Mouse (Mus musculus) adrenal gland, postnatal 4 days (tissue): ENCODE data around the gene Abtb1. TPM values are rescaled to one million over a fixed set of nuclear protein-coding genes. Genes with fewer than 3 reads are reported as not detected.

ENCODE experiments used
- DNase-seq, 2 experiments: peaks; one replicate each; pipeline ENCODE4 v3.0.0; 2021 to 2022; ENCODE audit warnings: low spot score in 2 of 2, mixed read lengths in 2 of 2
- total RNA-seq, 2 experiments: library from RNA; stranded (reverse); gene quantifications; 2 replicates each; pipeline ENCODE4 v1.2.3; 2021

The Abtb1 gene
- total RNA-seq, 2 experiments from 2014 or later: 44.2 to 46.2 TPM

- DNase-seq: no peak
These were observed 15.5 kb upstream of the Abtb1 start for GRCm38 (mm10) chr6:88857249-88857648.

GRCm38 (mm10) chr6:88855636-88856035 is 13.9 kb upstream of the Abtb1 start:
- no peak for DNase-seq

DNA sequence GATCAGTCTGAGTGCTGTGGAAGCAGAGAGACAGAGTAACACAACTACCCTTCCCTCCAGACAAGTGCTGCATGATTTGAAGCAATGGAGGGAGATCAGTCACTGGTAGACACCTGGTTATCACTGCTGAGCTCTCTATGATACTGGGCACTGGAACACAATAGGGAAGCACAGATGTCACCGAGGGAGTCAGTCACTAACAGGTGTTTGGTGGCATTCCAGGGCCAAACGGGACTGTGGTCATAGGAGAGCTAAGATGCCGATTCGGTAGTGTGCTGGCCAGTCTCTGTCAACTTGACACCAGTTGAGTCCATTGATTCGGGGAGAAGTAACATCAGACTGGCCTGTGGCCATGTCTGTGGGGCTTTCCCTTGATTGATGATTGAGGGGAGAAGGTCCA is 12.7 kb upstream of the Abtb1 start:
- DNase-seq: no peak

DNA sequence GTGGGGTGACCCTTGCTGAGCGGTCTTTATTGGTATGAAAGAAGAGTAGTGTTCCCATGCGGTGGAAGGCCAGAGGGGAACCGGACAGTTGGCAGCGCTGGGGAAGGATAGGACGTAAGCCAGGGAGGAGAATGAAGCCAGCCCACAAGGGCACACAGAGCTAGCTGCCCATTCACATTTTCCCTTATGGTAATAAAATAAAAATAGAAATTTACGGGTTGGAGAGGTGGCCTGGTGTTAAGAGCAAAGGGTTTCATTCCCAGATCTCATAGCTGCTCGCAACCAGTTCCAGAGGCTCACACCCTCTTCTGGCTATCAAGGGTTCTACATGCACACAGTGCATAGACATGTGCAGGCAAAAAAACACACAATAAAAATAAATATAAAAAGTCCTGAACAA is 8.2 kb upstream of the Abtb1 start:
- no peak for DNase-seq

- no peak for DNase-seq
These were observed 7.5 kb upstream of the Abtb1 start for GRCm38 (mm10) chr6:88849270-88849669.

DNA sequence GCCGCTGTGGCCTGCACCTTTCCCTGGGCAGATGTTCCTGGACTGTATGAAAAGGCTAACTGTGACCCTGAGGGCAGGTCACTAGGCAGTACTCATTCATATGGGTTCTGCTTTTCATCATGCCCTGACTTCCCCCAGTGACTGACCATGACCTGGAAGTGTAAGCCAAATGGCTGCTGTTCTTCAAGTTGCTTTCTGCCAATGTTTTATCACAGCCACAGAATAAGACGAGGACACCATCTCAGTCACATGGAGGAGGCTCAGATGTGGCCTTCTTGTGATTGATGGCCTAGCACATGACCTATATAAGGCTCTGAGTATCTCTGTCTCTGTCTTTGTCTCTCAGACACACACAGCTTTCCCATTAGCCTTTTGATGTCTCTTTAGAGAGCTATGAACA is 5.8 kb upstream of the Abtb1 start:
- DNase-seq: no peak

GRCm38 (mm10) chr6:88844901-88845565 is 3.2 kb upstream of the Abtb1 start:
- no peak for DNase-seq

GRCm38 (mm10) chr6:88843781-88844725 is 2.3 kb upstream of the Abtb1 start:
- no peak for DNase-seq

- no peak for DNase-seq
These were observed 1.5 kb upstream of the Abtb1 start for GRCm38 (mm10) chr6:88843241-88843640.

DNA sequence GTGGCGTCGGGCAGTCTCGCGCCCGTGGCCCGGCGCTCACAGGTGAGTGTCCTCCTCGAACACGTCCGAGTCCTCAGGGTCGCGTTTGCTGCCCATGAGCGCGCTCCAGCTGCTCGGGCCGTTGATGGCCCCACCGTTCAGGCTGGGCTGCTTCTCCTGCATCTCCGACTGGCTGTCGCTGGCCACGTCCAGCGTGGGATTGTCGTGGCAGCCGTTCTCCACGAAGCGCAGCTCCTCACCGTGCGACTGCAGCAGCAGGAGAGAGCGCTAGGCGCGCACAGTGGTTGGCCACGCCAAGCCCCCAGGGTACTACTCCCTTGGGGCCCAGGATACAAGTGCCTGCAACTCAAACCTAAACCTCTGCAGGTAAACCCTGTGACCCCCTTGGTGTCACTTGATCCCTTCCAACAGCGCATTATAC is 957 bp upstream of the Abtb1 start:
- no peak for DNase-seq

GRCm38 (mm10) chr6:88841514-88841780 is 337 bp downstream of the Abtb1 start:
- no peak for DNase-seq

DNA sequence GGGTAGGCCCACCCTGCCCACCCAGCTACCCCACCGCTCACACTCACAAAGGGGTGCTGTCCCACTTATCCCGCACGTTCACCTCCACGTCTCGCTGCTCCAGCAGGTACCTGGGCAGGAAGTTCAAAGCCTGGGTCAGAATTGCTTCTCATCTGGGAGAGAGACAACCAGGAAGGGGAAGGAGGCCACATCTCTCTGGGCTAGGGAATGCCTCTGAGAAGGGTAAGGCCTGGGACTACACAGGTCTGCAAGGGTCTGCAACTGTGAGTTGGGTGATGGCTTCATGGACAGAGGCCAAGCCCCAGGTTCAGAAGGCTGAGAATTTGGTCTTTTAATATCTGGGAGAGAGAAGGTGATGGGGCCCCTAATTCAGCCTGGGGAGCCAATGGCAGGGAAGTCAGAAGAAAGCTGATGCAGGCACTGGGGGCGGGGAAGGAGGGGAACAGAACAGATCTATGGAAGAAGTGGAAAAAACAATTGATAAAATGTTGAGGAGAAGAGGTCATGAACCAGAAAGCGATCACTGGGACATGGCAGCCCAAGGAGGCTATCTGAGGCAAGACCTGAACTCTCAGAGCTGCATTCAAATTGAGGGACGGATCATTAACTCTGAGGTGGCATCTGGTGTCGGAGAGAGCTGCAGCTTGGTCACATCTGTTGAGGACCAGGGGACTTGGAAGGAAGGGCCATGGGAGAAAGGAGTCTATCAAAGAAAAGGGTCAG is 832 bp downstream of the Abtb1 start:
- no peak for DNase-seq

DNA sequence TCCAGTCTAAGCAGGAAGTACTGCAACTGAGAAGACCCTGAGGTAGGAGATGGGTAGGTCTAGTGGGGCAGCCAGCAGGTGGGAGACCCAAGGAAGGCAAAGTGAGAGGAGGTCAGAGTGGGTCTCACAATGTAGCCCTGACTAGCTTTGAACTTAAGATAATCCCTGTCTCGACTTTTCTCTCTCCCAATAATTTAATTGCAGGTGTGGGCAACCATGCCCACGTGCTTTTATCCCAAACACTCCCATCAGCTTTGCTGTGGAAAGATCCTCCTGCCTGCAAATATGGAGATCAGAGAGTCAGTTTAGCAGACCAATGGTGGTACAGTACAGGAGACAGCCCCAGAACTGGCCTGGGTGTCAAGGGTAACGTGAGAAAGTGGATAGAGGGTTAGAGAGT is 1.6 kb downstream of the Abtb1 start:
- no peak for DNase-seq

DNA sequence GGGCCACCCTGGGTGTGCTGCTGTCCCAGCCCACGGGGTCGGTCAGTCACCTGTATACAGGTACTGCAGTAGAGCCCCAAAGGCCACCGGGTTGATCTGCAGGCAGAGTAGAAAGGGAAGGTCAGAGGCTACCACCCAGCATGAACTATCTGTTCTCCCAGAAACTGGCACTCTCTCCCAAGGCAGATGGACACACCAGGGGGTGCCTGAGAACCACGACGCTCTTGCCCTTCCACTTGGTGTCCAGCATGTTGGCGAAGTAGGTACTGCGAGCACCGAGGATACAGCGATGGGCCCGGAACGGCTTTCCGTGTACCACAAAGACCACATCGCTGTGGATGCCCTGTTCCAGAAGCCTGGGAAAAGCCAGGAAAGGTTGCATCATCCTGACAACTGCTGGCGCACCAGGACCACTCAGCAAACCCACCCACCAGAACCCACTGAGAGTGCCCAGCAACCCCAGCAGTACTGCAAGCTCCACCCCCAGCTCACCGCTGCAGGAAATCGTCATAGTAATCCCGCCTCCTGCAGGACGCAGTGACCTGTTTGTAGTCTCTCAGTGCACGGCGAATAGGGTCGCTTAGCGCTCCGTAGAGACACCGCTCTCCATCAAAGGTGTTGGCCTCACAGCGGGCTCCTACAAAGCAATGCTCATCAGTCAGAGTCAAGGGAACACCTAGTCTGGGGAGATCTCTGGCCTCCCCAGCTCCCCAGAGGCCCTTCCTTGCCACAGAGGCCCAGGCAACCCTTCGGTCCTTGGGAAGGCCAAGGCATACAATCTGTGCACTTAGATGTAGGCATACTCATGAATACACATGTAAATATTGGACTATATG is 2.4 kb downstream of the Abtb1 start:
- DNase-seq: no peak

DNA sequence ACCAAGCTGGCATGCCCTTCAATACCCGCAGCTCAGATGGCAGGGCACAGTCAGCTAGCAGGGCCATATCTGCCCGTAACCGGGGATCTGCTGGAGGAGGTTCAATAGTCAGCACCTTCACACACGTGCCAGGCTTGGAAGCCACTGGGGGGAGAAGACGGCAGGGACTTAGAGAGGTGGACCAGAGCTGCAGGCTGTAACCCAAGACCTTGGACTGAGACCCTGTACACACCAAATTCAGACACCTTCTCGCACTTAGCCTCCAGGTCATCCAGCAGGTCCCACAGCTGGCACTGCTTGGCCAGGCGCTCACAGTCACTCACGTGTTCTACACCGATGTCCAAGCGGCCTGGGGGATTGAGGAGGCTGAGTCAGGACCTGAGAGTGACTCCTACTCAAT is 3.2 kb downstream of the Abtb1 start:
- no peak for DNase-seq

GRCm38 (mm10) chr6:88837999-88838398 is 3.8 kb downstream of the Abtb1 start:
- no peak for DNase-seq

GRCm38 (mm10) chr6:88836178-88836819 is 5.5 kb downstream of the Abtb1 start:
- no peak for DNase-seq

DNA sequence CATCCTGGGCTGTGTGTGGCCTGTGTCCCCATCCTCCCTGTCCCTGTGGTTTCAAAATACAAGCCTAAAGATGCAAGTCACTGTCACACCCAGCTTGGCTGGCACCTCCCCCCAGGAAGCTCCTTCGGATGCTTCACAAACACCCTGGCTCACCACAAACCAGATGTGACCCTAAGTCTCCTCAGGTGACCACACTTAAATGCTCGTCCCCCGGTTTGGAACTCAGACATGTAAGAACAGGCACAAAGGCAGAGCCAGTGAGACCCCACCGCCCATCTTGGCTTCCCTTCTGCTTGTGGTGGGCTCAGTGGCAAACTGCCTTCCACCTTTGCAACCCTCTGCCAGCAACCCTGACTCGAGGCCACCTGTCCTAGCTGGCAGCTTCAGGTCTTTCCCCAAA is 6.7 kb downstream of the Abtb1 start:
- DNase-seq: no peak

- no peak for DNase-seq
These were observed 8.2 kb downstream of the Abtb1 start for GRCm38 (mm10) chr6:88833340-88834140.

DNA sequence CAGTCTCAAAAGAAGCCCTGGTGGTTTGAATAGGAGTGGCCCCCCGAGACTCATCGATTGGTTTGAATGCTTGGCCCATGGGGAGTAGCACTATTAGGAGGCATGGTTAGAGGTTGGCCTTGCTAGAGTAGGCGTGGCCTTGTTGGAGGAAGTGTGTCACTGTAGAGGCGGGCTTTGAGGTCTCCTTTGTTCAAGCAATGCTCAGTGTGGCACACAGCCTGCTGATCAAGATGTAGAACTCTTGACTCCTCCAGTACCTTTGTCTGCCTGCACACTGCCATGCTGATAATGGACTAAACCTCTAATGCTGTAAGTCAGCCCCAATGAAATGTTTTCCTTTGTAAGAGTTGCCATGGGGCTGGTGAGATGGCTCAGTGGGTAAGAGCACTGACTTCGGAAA is 9.1 kb downstream of the Abtb1 start:
- DNase-seq: no peak
